Mouse (Mus musculus) lung, postnatal 0 days (tissue): ENCODE results near the gene Dnaaf1. TPM values are rescaled to one million over a fixed set of nuclear protein-coding genes. Genes with fewer than 3 reads are reported as not detected.

Source experiments
- ATAC-seq: fragments of 200-750 bp; cut with Nextera tagmentation; 2 replicates; pipeline ENCODE4 v1.8.0; 2017; ENCODE audit warnings: moderate library complexity
- DNase-seq: peaks from one replicate; pipeline ENCODE4 v3.0.0-alpha.2; 2016; ENCODE audit warnings: low spot score
- H3K27ac ChIP-seq: fragments of 300-500 bp; sonication (generic); 2 replicates; pipeline ENCODE4 v1.5.1; 2014; ENCODE audit warnings: antibody characterized with exemption, mild to moderate bottlenecking, low read length, mixed read lengths
- H3K27me3 ChIP-seq: fragments of 300-500 bp; sonication (generic); replicated peaks from 2 replicates; pipeline ENCODE4 v1.6.1; 2014; ENCODE audit warnings: low read length, mixed read lengths; ENCODE audit not compliant: insufficient read depth
- H3K36me3 ChIP-seq: fragments of 300-500 bp; sonication (generic); 2 replicates; pipeline ENCODE4 v1.6.1; 2014; ENCODE audit warnings: low read length, mixed read lengths; ENCODE audit not compliant: insufficient read depth
- H3K4me1 ChIP-seq: fragments of 300-500 bp; sonication (generic); 2 replicates; pipeline ENCODE4 v1.6.1; 2014; ENCODE audit warnings: antibody characterized with exemption, low read depth, low read length, mixed read lengths; ENCODE audit not compliant: insufficient read depth
- H3K4me2 ChIP-seq: fragments of 300-500 bp; sonication (generic); replicated peaks from 2 replicates; pipeline ENCODE4 v1.6.1; 2014; ENCODE audit warnings: low read depth, mild to moderate bottlenecking, low read length, moderate library complexity, mixed read lengths
- H3K4me3 ChIP-seq: fragments of 300-500 bp; sonication (generic); 2 replicates; pipeline ENCODE4 v1.5.1; 2014; ENCODE audit warnings: low read depth, low read length
- H3K9ac ChIP-seq: fragments of 300-500 bp; sonication (generic); replicated peaks from 2 replicates; pipeline ENCODE4 v1.6.1; 2014; ENCODE audit warnings: low read depth, mild to moderate bottlenecking
- H3K9me3 ChIP-seq: fragments of 300-500 bp; sonication (generic); 2 replicates; pipeline ENCODE4 v1.6.1; 2016; ENCODE audit warnings: low read length, mixed read lengths
- CTCF ChIP-seq: IDR thresholded peaks from 2 replicates; pipeline ENCODE4 v1.5.1; 2016; ENCODE audit warnings: antibody characterized with exemption, mild to moderate bottlenecking
- EP300 ChIP-seq: IDR thresholded peaks from 2 replicates; pipeline ENCODE4 v1.6.1; 2016; ENCODE audit warnings: antibody characterized with exemption, mild to moderate bottlenecking, control low read depth
- WGBS: fragments of 180-500 bp; shearing (Covaris S2); extraction: QIAGEN DNeasy Blood & Tissue Kit; methylation state at CpG from one replicate; pipeline ENCODE4 v1.1.7; 2014; 5-methylcytosine and 5-hydroxymethylcytosine counted together
- polyA plus RNA-seq: library from polyadenylated mRNA; unstranded; fragments of >200 nt; fragmentation: Nextera tagmentation; extraction: Ambion mirVana; gene quantifications from 2 replicates; pipeline ENCODE4 v1.2.1, GENCODE M21; 2015

Dnaaf1 gene
- polyA plus RNA-seq, 1 experiment from 2014 or later, result 2.9 TPM

GRCm38 (mm10) chr8:119579096-119579495 is 4.1 kb downstream of the Dnaaf1 start:
- DNase-seq, result peak; percentile 62

DNA sequence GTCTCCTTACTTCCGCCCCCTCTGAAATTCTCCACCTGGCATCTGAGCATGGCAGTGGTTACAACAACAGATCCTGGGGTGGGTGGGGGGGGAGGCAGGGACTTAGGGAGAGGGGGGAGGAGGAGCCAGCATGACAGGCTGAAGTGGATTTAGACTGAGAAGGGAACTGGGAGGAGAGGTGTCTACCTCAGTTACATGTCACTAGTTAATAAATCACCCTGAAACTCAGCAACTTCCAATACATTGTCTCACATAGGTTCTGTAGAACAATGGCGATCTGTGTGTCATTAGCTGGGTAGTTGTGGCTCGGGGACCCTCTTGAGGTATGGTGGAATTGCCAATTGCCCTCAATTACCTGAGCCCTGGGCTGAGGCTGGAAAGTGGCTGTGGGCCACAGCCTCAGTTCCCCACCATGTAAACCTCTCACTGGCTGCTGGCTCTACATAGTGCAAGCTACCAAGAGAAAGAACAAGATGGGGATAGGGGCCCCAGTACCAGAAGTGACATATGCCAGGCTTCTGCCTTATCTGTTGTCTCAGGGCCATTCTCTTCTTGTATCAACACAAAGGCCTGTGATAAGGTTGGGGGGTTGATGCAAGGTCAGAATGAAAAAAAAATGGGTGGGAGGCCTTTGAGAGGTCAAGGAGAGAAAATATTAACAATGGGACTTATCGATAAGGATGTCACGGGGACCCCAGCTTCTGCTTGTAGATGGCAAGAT is 5.6 kb downstream of the Dnaaf1 start:
- 62% methylated on average over 5 of the region's 5 CpGs for WGBS
- no peak overlapping the region for H3K27ac ChIP-seq
- H3K4me3 ChIP-seq, result no peak overlapping the region
- DNase-seq (no peak), ATAC-seq (no peak)
- H3K9me3 ChIP-seq, result no peaks in the 10 kb centered on the region
- no peaks in the 10 kb centered on the region for H3K36me3 ChIP-seq
- no peaks in the 10 kb centered on the region for H3K4me1 ChIP-seq
- H3K27me3 ChIP-seq, result peaks cover 5% of the 10 kb centered on the region; the same call in 1 of the 2 replicates
- no peak overlapping the region for H3K4me2 ChIP-seq
- no peak overlapping the region for H3K9ac ChIP-seq
- TF ChIP-seq EP300 (no peak), CTCF (no peak)

More at GRCm38 (mm10) chr8:119579096-119579495, 4.1 kb downstream of the Dnaaf1 start:
- H3K4me1 ChIP-seq, result peaks cover 4% of the 10 kb centered on the region; the same call in 1 of the 2 replicates
- H3K27me3 ChIP-seq, result peaks cover 9% of the 10 kb centered on the region; the same call in 1 of the 2 replicates
- no peak overlapping the region for H3K27ac ChIP-seq
- 24% methylated on average over 13 of the region's 13 CpGs for WGBS
- TF ChIP-seq CTCF (no peak), EP300 (no peak)
- H3K4me3 ChIP-seq, result no peak overlapping the region
- ATAC-seq, result peak; percentile 13; the same call in 1 of the 2 replicates
- H3K36me3 ChIP-seq, result no peaks in the 10 kb centered on the region
- no peak overlapping the region for H3K4me2 ChIP-seq
- H3K9me3 ChIP-seq, result no peaks in the 10 kb centered on the region
- no peak overlapping the region for H3K9ac ChIP-seq

DNA sequence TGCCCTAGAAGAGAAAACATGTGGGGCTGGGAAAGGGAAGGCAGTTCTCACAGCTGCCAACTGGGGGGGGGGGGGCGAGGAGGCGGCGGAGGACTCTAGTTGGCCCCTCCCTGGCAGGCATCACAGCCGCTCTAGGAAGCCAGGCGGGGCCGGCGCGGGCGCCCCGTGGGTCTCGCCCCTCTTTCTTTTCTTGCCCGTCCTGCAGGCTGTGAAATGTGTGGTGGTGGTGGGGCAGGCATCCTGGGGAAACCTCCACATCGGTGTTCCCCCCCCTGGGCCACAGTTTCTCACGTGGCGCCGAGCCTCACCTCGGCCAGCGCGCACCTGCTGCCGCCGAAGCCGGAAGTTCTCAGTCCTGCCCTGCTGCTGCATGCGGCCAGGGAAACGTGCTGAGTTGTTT is 10.9 kb downstream of the Dnaaf1 start:
- Histone ChIP-seq H3K4me2 (peak overlapping the region; percentile 58), H3K36me3 (no peaks in the 10 kb centered on the region), H3K9me3 (no peaks in the 10 kb centered on the region), H3K9ac (no peak overlapping the region), H3K27me3 (no peaks in the 10 kb centered on the region), H3K4me3 (peak overlapping the region; percentile 32), H3K4me1 (no peaks in the 10 kb centered on the region), H3K27ac (no peak overlapping the region)
- TF ChIP-seq EP300 (no peak), CTCF (no peak)
- DNase-seq (peak; percentile 57), ATAC-seq (peak; percentile 80)
- WGBS, result 10% methylated on average over 22 of the region's 24 CpGs

DNA sequence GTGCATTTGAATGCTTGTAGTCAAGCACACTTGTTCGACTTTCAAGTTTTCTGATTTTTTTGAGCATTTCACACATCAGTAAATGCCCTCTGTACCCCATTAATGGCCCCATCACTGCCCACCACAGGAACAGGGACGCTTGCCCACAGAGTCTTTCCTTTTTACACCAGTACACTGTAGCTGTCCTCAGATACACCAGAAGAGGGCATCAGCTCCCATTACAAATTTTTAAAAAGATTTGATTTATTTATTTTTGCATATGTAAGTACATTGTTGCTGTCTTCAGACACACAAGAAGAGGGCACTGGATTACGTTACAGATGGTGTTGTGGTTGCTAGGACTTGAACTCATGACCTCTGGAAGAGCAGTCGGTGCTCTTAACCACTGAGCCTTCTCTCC is 13.3 kb downstream of the Dnaaf1 start:
- TF ChIP-seq EP300, result no peak
- TF ChIP-seq CTCF, result no peak

GRCm38 (mm10) chr8:119588844-119589243 is 13.8 kb downstream of the Dnaaf1 start:
- no peak for TF ChIP-seq EP300
- no peak for TF ChIP-seq CTCF
- 22% methylated on average over 10 of the region's 10 CpGs for WGBS
- Histone ChIP-seq H3K9ac (no peak overlapping the region), H3K4me2 (no peak overlapping the region), H3K4me3 (no peak overlapping the region), H3K9me3 (no peaks in the 10 kb centered on the region), H3K27me3 (no peaks in the 10 kb centered on the region), H3K27ac (no peak overlapping the region), H3K36me3 (no peaks in the 10 kb centered on the region), H3K4me1 (no peaks in the 10 kb centered on the region)
- ATAC-seq (no peak), DNase-seq (no peak)

More for the DNA sequence above, 13.3 kb downstream of the Dnaaf1 start:
- H3K4me1 ChIP-seq, result no peaks in the 10 kb centered on the region
- no peak overlapping the region for H3K9ac ChIP-seq
- no peak for ATAC-seq
- H3K27me3 ChIP-seq, result no peaks in the 10 kb centered on the region
- 56% methylated on average over 4 of the region's 4 CpGs for WGBS
- H3K4me2 ChIP-seq, result no peak overlapping the region
- no peak overlapping the region for H3K27ac ChIP-seq
- H3K4me3 ChIP-seq, result no peak overlapping the region
- no peaks in the 10 kb centered on the region for H3K36me3 ChIP-seq
- H3K9me3 ChIP-seq, result no peaks in the 10 kb centered on the region
- no peak for DNase-seq

DNA sequence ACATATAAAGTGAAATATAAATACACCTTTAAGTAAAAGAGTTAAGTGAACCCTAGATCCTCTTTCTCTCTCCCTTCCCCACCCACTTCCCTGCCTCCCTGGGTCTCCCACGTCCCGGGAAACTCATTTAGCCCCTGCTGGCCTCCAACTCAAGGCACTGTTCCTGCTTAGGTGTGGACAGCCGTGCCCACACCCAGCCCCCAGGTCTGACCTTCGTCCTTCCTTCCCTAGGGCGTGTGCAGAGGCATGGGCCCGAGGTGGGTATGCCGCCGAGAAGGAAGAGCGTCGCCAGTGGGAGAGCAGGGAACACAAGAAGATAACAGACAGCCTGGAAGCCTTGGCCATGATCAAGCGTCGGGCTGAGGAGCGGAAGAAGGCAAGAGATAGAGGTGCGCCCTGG is 15.3 kb downstream of the Dnaaf1 start:
- no peak overlapping the region for H3K9ac ChIP-seq
- TF ChIP-seq EP300, result no peak
- no peak for TF ChIP-seq CTCF
- no peak for DNase-seq
- H3K4me3 ChIP-seq, result no peak overlapping the region
- H3K36me3 ChIP-seq, result no peaks in the 10 kb centered on the region
- no peaks in the 10 kb centered on the region for H3K4me1 ChIP-seq
- H3K27me3 ChIP-seq, result no peaks in the 10 kb centered on the region
- no peaks in the 10 kb centered on the region for H3K9me3 ChIP-seq
- no peak for ATAC-seq
- WGBS, result 65% methylated on average over 14 of the region's 14 CpGs
- H3K27ac ChIP-seq, result no peak overlapping the region
- no peak overlapping the region for H3K4me2 ChIP-seq
